Mouse (Mus musculus): ENCODE results near the gene Iqch.

DNA sequence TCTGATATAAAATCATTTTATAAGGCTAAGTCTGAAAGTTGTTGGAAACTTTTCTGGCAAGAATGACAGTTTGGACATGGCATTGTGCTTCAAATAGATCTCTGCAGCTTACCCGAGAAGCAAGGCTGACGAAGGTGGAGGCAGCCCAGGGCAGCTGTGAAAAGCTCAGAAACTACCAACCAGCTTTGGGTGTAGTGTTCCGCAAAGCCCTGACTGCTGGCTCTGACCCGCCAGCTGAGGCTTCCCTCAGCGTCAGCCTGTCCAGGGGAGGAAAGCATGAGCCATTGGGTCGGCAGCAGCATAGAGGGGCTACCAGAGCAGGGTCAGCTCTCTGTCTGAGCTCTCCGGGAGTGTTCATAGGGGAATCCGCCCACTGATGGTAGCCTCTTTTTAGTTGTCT is 7.0 kb upstream of the Iqch start:
- TF ChIP-seq CTCF (IDR thresholded peaks at IDR 0.05; ENCODE audit: low read depth, low read length) = no peak
- no peak for TF ChIP-seq EP300 (IDR thresholded peaks at IDR 0.05; ENCODE audit: insufficient read depth, low read depth, low read length)
- TF ChIP-seq POLR2A (IDR thresholded peaks at IDR 0.05; ENCODE audit: insufficient read depth, low read length) = no peak
